Mouse (Mus musculus): ENCODE data around the gene Ino80e.

DNA sequence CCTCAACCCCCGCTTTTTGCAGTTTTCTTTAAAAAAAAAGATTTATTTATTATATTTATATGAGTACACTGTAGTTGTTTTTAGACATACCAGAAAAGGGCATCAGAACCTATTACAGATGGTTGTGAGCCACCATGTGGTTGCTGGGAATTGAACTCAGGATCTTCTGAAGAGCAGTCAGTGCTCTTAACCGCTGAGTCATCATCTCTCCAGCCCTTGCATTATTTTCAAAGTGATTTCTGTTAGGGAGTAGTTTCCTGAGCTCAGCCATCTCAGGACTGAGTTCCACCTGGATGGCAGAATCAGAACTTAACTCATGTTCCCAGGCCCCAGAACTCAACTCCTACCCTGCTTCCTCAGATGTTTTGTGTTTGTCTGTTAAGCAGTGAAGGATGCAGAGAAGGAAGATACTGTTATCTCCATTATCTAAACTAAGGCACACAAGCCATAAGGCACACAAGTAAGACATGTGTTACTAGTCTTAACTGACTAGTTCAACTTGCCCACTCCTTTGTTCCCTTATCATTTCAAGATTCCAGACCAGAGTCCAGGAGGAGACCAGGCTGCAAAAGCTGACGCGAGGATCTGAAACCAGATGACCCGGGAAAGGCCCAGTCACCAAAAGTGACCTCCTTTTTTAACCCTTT is 52.3 kb downstream of the Ino80e start:
- TF ChIP-seq CTCF (IDR thresholded peaks at IDR 0.05; ENCODE audit: insufficient read depth, low read length) (no peak), POLR2A (IDR thresholded peaks at IDR 0.05; ENCODE audit: borderline replicate concordance, extremely low read depth, low read depth, low read length) (no peak)

Data from lung, adult 2 months (tissue).